Mouse (Mus musculus) spleen, adult 2 months (tissue): Measurements from ENCODE around the gene Aoc3. TPM values are rescaled to one million over a fixed set of nuclear protein-coding genes. Genes with fewer than 3 reads are reported as not detected.
"Not testable (repeated sequence)": the region's sequence is repeated elsewhere in the genome, so short reads cannot be mapped to it uniquely, and the experiment has no call there.

ENCODE experiments used
- DNase-seq, 2 experiments: peaks; one replicate each; pipeline versions ENCODE4 v3.0.0 to v3.0.0-alpha.2; 2012 to 2021; ENCODE audit warnings: low spot score in 2 of 2, low read depth in 1 of 2
- H3K27ac ChIP-seq: fragments of 200-500 bp; 2 replicates; pipeline ENCODE4 v1.5.1; 2012; ENCODE audit warnings: low read length, inconsistent platforms; ENCODE audit not compliant: insufficient read depth
- H3K27me3 ChIP-seq: fragments of 200-500 bp; 2 replicates; pipeline ENCODE4 v1.6.1; 2012; ENCODE audit warnings: mild to moderate bottlenecking, moderate library complexity, low read length, inconsistent platforms; ENCODE audit not compliant: control insufficient read depth, insufficient read depth
- H3K36me3 ChIP-seq: fragments of 200-500 bp; 2 replicates; pipeline ENCODE4 v1.6.1; 2012; ENCODE audit warnings: mild to moderate bottlenecking, low read length, inconsistent platforms; ENCODE audit not compliant: control insufficient read depth, insufficient read depth
- H3K4me1 ChIP-seq: fragments of 200-500 bp; 2 replicates; pipeline ENCODE4 v1.6.1; 2011; ENCODE audit warnings: inconsistent platforms; ENCODE audit not compliant: control insufficient read depth, insufficient read depth, insufficient read length
- H3K4me3 ChIP-seq: fragments of 200-500 bp; 2 replicates; pipeline ENCODE4 v1.5.1; 2011; ENCODE audit warnings: mild to moderate bottlenecking, inconsistent platforms; ENCODE audit not compliant: insufficient read depth, insufficient read length; ENCODE audit errors: extremely low read depth
- CTCF ChIP-seq: fragments of 200-500 bp; IDR thresholded peaks from 2 replicates; pipeline ENCODE4 v1.5.1; 2011; ENCODE audit warnings: mild to moderate bottlenecking, inconsistent platforms; ENCODE audit not compliant: insufficient read depth, insufficient read length, insufficient replicate concordance; ENCODE audit errors: extremely low read depth
- POLR2A ChIP-seq: fragments of 200-500 bp; IDR thresholded peaks from 2 replicates; pipeline ENCODE4 v1.6.1; 2011; ENCODE audit warnings: low read depth, low read length, inconsistent platforms
- WGBS: fragments of 180-500 bp; shearing (Covaris S2); methylation state at CpG from one replicate; pipeline ENCODE4 v1.1.7; 2018; 5-methylcytosine and 5-hydroxymethylcytosine counted together
- polyA plus RNA-seq: library from polyadenylated mRNA; depleted of rRNA; stranded (reverse); fragments of >200 nt; gene quantifications from 2 replicates; pipeline ENCODE4 v1.2.3, GENCODE M21; 2012

Gene Aoc3
- polyA plus RNA-seq, 1 experiment = 2.2 TPM

- TF ChIP-seq POLR2A (no peak), CTCF (no peak)
- Histone ChIP-seq H3K4me3 (no peak overlapping the region), H3K27ac (no peak overlapping the region), H3K27me3 (no peaks in the 10 kb centered on the region), H3K4me1 (no peaks in the 10 kb centered on the region), H3K36me3 (peaks cover 34% of the 10 kb centered on the region)
- DNase-seq = no peak
- WGBS = 95% methylated on average over 11 of the region's 11 CpGs
These were observed 4.3 kb upstream of the Aoc3 start for GRCm38 (mm10) chr11:101326147-101326546.

- no peaks in the 10 kb centered on the region for H3K27me3 ChIP-seq
- no peak for DNase-seq
- TF ChIP-seq POLR2A (no peak), CTCF (no peak)
- H3K36me3 ChIP-seq = peaks cover 24% of the 10 kb centered on the region
- H3K4me3 ChIP-seq = no peak overlapping the region
- 67% methylated on average over 3 of the region's 3 CpGs for WGBS
- H3K27ac ChIP-seq = no peak overlapping the region
- H3K4me1 ChIP-seq = no peaks in the 10 kb centered on the region
These were observed 3.1 kb upstream of the Aoc3 start for GRCm38 (mm10) chr11:101327311-101327710.

GRCm38 (mm10) chr11:101328941-101329635 is 1.3 kb upstream of the Aoc3 start:
- no peaks in the 10 kb centered on the region for H3K27me3 ChIP-seq
- WGBS = 87% methylated on average over 6 of the region's 6 CpGs
- no peak overlapping the region for H3K4me3 ChIP-seq
- peaks cover 11% of the 10 kb centered on the region for H3K36me3 ChIP-seq
- no peak overlapping the region for H3K27ac ChIP-seq
- DNase-seq = no peak
- TF ChIP-seq POLR2A (no peak), CTCF (no peak)
- H3K4me1 ChIP-seq = no peaks in the 10 kb centered on the region

- not testable (repeated sequence) for H3K27ac ChIP-seq, H3K4me3 ChIP-seq
- WGBS = 81% methylated on average over 6 of the region's 6 CpGs
These were observed 556 bp downstream of the Aoc3 start for GRCm38 (mm10) chr11:101330961-101331360.

GRCm38 (mm10) chr11:101332537-101332936 is 2.1 kb downstream of the Aoc3 start:
- Histone ChIP-seq H3K27ac (no peak overlapping the region), H3K27me3 (no peaks in the 10 kb centered on the region), H3K36me3 (no peaks in the 10 kb centered on the region), H3K4me1 (peaks cover 3% of the 10 kb centered on the region; the same call in 1 of the 2 replicates), H3K4me3 (no peak overlapping the region)
- 74% methylated on average over 3 of the region's 3 CpGs for WGBS
- DNase-seq = no peak
- no peak for TF ChIP-seq CTCF

More at GRCm38 (mm10) chr11:101330961-101331360, 556 bp downstream of the Aoc3 start:
- not testable (repeated sequence) for H3K4me1 ChIP-seq, H3K36me3 ChIP-seq, DNase-seq, H3K27me3 ChIP-seq

- Histone ChIP-seq H3K36me3 (no peaks in the 10 kb centered on the region), H3K27me3 (no peaks in the 10 kb centered on the region), H3K27ac (no peak overlapping the region), H3K4me3 (no peak overlapping the region), H3K4me1 (peaks cover 3% of the 10 kb centered on the region; the same call in 1 of the 2 replicates)
- WGBS = 77% methylated on average over 10 of the region's 10 CpGs
- no peak for TF ChIP-seq CTCF
- TF ChIP-seq POLR2A = no peak
- DNase-seq = no peak
These were observed 3.6 kb downstream of the Aoc3 start for GRCm38 (mm10) chr11:101334023-101334422.

- DNase-seq = no peak
- 56% methylated on average over 6 of the region's 6 CpGs for WGBS
- TF ChIP-seq POLR2A = no peak
- no peak for TF ChIP-seq CTCF
- H3K4me3 ChIP-seq = no peak overlapping the region
- H3K27ac ChIP-seq = no peak overlapping the region
- H3K27me3 ChIP-seq = no peaks in the 10 kb centered on the region
- no peaks in the 10 kb centered on the region for H3K36me3 ChIP-seq
- peaks cover 3% of the 10 kb centered on the region; the same call in 1 of the 2 replicates for H3K4me1 ChIP-seq
These were observed 4.1 kb downstream of the Aoc3 start for GRCm38 (mm10) chr11:101334516-101334915.
